Mouse (Mus musculus): ENCODE data around the gene Rnf26. TPM values are rescaled to one million over a fixed set of nuclear protein-coding genes. Genes with fewer than 3 reads are reported as not detected.
A peak's percentile ranks its signal among the peaks of the same experiment; 100 is the strongest.
"Not testable (repeated sequence)": the region's sequence is repeated elsewhere in the genome, so short reads cannot be mapped to it uniquely, and the experiment has no call there.

Gene Rnf26
- polyA plus RNA-seq, 1 experiment = 28.8 TPM

DNA sequence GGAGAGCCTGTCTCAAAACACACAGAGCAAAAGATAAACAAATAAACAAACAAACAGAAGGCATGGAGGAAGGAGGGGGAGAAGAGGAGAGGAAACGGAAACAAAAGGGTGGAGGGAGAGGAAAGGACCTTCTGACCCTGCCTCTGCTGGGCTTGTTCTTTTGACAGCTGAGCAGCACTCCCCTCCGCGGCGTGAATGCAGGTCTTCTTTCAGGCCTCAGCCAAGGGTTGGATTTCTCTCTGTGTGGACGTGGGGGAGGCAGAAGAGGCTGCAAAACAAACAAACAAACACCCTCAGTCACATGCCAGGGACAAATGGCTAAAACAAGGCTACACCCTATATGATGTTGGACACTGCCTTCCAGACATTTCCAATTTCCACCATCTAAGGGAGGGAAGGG lies 11.7 kb upstream of the Rnf26 start:
- 20% methylated on average over 5 of the region's 5 CpGs for WGBS
- no peaks in the 10 kb centered on the region for H3K27me3 ChIP-seq (replicated peaks; ENCODE audit: control insufficient read depth, insufficient read depth, low read length)

DNA sequence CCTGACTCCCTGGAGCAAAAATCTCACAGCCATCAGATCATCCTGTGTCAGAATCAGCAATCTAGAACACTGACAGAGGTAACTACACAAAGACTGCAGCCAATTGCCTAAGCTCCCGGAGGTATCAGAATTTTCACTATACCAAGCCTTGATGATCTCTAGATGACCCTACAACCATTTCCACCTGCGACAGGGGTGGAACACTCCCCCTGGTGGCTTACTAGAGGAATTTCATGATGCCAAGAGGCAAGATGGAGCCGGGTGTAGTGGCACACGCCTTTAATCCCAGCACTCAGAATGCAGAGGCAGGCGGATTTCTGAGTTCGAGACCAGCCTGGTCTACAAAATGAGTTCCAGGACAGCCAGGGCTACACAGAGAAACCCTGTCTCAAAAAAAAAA lies 11.0 kb upstream of the Rnf26 start:
- no peaks in the 10 kb centered on the region for H3K36me3 ChIP-seq (ENCODE audit: control insufficient read depth, insufficient read depth, low read length)
- TF ChIP-seq POLR2A (IDR thresholded peaks at IDR 0.05; ENCODE audit: low read depth, low read length) = no peak
- peak; percentile 60 for TF ChIP-seq CTCF (conservative IDR thresholded peaks at IDR 0.05; ENCODE audit: insufficient read depth, insufficient read length, low read depth, low read length)
- H3K27ac ChIP-seq (ENCODE audit: insufficient read depth, low read depth, low read length) = no peak overlapping the region
- H3K27me3 ChIP-seq (replicated peaks; ENCODE audit: control insufficient read depth, insufficient read depth, low read length) = no peaks in the 10 kb centered on the region
- DNase-seq = peak; percentile 52
- H3K4me3 ChIP-seq (ENCODE audit: insufficient read depth, low read depth, low read length) = no peak overlapping the region
- 67% methylated on average over 6 of the region's 6 CpGs for WGBS
- H3K4me1 ChIP-seq (ENCODE audit: control insufficient read depth, insufficient read depth, low read length) = peaks cover 16% of the 10 kb centered on the region; the same call in 1 of the 2 replicates

More for the DNA sequence above, 11.7 kb upstream of the Rnf26 start:
- Histone ChIP-seq H3K27ac (ENCODE audit: insufficient read depth, low read depth, low read length) (no peak overlapping the region; the same call in 1 of the 2 replicates), H3K4me3 (ENCODE audit: insufficient read depth, low read depth, low read length) (no peak overlapping the region), H3K36me3 (ENCODE audit: control insufficient read depth, insufficient read depth, low read length) (no peaks in the 10 kb centered on the region), H3K4me1 (ENCODE audit: control insufficient read depth, insufficient read depth, low read length) (peaks cover 16% of the 10 kb centered on the region; the same call in 1 of the 2 replicates)
- TF ChIP-seq CTCF (conservative IDR thresholded peaks at IDR 0.05; ENCODE audit: insufficient read depth, insufficient read length, low read depth, low read length) (no peak), POLR2A (IDR thresholded peaks at IDR 0.05; ENCODE audit: low read depth, low read length) (no peak)
- peak; percentile 24 for DNase-seq

DNA sequence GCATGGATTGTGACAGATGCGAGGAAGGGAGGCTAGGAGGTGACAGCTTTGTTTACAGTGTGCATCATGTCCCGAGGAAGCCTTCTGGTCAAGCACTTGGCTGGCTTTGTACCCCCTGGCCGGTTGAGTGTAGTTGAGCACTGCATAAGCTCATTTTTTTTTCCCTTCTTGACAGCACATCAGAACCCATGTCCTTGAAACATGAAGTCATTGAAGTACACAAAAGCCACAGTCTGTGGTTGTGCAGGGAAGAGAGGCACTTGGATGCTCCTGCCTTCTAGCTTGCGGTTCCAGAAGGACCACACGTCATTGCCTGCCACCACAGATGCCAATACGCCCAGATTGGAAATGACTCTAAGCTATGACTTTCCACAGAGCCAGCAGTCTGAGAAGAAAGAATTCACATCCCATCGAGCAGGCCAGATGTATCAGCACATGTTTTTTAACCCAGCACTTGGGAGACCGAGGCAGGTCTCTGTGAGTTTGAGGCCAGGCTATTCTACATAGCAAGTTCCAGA lies 6.7 kb upstream of the Rnf26 start:
- TF ChIP-seq CTCF (conservative IDR thresholded peaks at IDR 0.05; ENCODE audit: insufficient read depth, insufficient read length, low read depth, low read length) (no peak), POLR2A (IDR thresholded peaks at IDR 0.05; ENCODE audit: low read depth, low read length) (no peak)
- H3K27me3 ChIP-seq (replicated peaks; ENCODE audit: control insufficient read depth, insufficient read depth, low read length) = no peaks in the 10 kb centered on the region
- no peak overlapping the region for H3K27ac ChIP-seq (ENCODE audit: insufficient read depth, low read depth, low read length)
- DNase-seq = no peak
- H3K4me3 ChIP-seq (ENCODE audit: insufficient read depth, low read depth, low read length) = no peak overlapping the region
- peaks cover 1% of the 10 kb centered on the region; the same call in 1 of the 2 replicates for H3K4me1 ChIP-seq (ENCODE audit: control insufficient read depth, insufficient read depth, low read length)
- H3K36me3 ChIP-seq (ENCODE audit: control insufficient read depth, insufficient read depth, low read length) = no peaks in the 10 kb centered on the region
- 73% methylated on average over 8 of the region's 8 CpGs for WGBS

DNA sequence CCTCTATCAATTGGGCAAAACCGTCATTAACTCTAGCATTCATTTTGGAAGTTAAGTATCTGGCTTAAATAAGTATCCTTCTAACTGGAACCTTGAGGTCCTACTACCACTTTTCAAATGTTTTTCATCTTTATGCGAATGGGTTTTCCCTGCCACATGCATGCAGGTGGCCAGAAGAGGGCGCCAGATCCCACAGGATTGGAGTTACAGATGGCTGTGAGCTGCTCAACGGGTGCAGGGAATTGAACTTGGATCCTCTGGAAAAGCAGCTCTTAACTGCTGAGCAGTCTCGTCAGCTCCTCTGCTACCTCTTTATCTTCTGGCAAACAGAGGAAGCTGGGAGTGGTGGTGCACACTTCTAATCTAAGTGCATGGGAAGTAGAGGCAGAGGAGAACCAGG lies 5.7 kb upstream of the Rnf26 start:
- TF ChIP-seq CTCF (conservative IDR thresholded peaks at IDR 0.05; ENCODE audit: insufficient read depth, insufficient read length, low read depth, low read length) = peak; percentile 71
- no peak for TF ChIP-seq POLR2A (IDR thresholded peaks at IDR 0.05; ENCODE audit: low read depth, low read length)

DNA sequence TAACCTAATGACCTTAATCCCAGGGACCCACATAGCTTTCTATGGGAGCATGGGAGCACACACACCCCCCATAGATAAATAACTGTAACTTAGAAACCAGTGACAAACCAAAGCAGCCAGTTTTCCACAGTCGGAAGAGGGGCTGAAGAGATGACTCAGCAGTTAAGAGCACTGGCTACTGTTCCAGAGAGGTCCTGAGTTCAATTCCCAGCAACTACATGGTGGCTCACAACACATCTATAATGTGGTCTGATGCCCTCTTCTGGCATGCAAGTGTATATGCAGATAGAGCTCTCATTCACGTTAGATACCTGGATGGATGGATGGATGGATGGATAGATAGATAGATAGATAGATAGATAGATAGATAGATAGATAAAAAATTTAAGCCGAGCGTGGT lies 2.9 kb upstream of the Rnf26 start:
- no peak overlapping the region for H3K4me3 ChIP-seq (ENCODE audit: insufficient read depth, low read depth, low read length)
- WGBS = 93% methylated on average over 4 of the region's 4 CpGs
- DNase-seq = no peak
- no peak for TF ChIP-seq POLR2A (IDR thresholded peaks at IDR 0.05; ENCODE audit: low read depth, low read length)
- TF ChIP-seq CTCF (conservative IDR thresholded peaks at IDR 0.05; ENCODE audit: insufficient read depth, insufficient read length, low read depth, low read length) = no peak
- H3K4me1 ChIP-seq (ENCODE audit: control insufficient read depth, insufficient read depth, low read length) = peaks cover 4% of the 10 kb centered on the region; the same call in 1 of the 2 replicates
- no peak overlapping the region for H3K27ac ChIP-seq (ENCODE audit: insufficient read depth, low read depth, low read length)
- H3K27me3 ChIP-seq (replicated peaks; ENCODE audit: control insufficient read depth, insufficient read depth, low read length) = no peaks in the 10 kb centered on the region
- no peaks in the 10 kb centered on the region for H3K36me3 ChIP-seq (ENCODE audit: control insufficient read depth, insufficient read depth, low read length)

More for the DNA sequence above, 5.7 kb upstream of the Rnf26 start:
- no peak for DNase-seq
- H3K4me3 ChIP-seq (ENCODE audit: insufficient read depth, low read depth, low read length) = no peak overlapping the region
- H3K36me3 ChIP-seq (ENCODE audit: control insufficient read depth, insufficient read depth, low read length) = no peaks in the 10 kb centered on the region
- H3K27ac ChIP-seq (ENCODE audit: insufficient read depth, low read depth, low read length) = no peak overlapping the region
- H3K4me1 ChIP-seq (ENCODE audit: control insufficient read depth, insufficient read depth, low read length) = peaks cover 4% of the 10 kb centered on the region; the same call in 1 of the 2 replicates
- H3K27me3 ChIP-seq (replicated peaks; ENCODE audit: control insufficient read depth, insufficient read depth, low read length) = no peaks in the 10 kb centered on the region
- WGBS = 67% methylated on average over 5 of the region's 5 CpGs

DNA sequence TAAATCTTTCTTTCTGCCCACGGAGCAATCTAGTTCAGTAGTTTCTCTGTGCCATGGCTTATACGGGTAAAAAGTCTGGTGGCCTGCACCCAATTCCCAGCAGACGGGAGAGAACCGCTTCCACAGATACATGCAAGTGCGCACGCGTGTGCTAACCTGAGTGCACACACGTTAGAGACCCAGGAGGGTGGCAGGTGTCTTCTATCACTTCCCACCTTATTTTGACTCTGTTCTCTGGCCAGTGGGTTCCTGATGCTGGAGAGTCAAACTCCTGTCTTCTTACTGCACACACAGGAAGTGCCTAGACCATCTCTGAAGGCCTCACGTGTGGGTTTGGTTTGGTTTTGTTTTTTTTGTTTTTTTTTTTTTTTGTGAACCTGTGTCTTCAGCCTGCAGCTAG lies 2.3 kb upstream of the Rnf26 start:
- H3K36me3 ChIP-seq (ENCODE audit: control insufficient read depth, insufficient read depth, low read length) = no peaks in the 10 kb centered on the region
- 90% methylated on average over 9 of the region's 9 CpGs for WGBS
- no peak overlapping the region for H3K27ac ChIP-seq (ENCODE audit: insufficient read depth, low read depth, low read length)
- TF ChIP-seq POLR2A (IDR thresholded peaks at IDR 0.05; ENCODE audit: low read depth, low read length) (no peak), CTCF (conservative IDR thresholded peaks at IDR 0.05; ENCODE audit: insufficient read depth, insufficient read length, low read depth, low read length) (no peak)
- no peaks in the 10 kb centered on the region for H3K27me3 ChIP-seq (replicated peaks; ENCODE audit: control insufficient read depth, insufficient read depth, low read length)
- no peak for DNase-seq
- H3K4me3 ChIP-seq (ENCODE audit: insufficient read depth, low read depth, low read length) = no peak overlapping the region
- peaks cover 4% of the 10 kb centered on the region; the same call in 1 of the 2 replicates for H3K4me1 ChIP-seq (ENCODE audit: control insufficient read depth, insufficient read depth, low read length)

DNA sequence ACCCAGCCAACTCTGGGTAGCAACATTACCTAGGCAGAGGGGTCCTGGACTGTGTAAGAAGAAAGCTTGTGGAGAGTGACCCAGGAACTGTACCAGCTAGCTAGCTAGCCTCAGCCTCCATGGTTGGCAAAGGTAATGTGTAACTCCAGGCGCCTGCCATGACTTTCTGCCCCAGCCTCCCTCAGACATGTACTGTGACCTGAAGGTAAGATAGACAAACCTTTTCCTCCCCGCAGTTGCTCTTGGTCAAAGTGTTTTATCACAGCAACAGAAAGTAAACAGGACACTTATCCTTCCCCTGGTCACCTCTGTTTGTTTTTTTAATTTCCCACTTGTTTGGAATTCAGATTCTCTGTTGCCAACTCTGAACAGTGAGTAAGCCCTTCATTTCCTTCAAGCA lies 1.1 kb upstream of the Rnf26 start:
- peak overlapping the region; percentile 20; the same call in 1 of the 2 replicates for H3K27ac ChIP-seq (ENCODE audit: insufficient read depth, low read depth, low read length)
- peak; percentile 71 for DNase-seq
- no peak overlapping the region for H3K4me3 ChIP-seq (ENCODE audit: insufficient read depth, low read depth, low read length)
- H3K4me1 ChIP-seq (ENCODE audit: control insufficient read depth, insufficient read depth, low read length) = peaks cover 4% of the 10 kb centered on the region; the same call in 1 of the 2 replicates
- TF ChIP-seq POLR2A (IDR thresholded peaks at IDR 0.05; ENCODE audit: low read depth, low read length) (no peak), CTCF (conservative IDR thresholded peaks at IDR 0.05; ENCODE audit: insufficient read depth, insufficient read length, low read depth, low read length) (no peak)
- 59% methylated on average over 2 of the region's 2 CpGs for WGBS
- no peaks in the 10 kb centered on the region for H3K36me3 ChIP-seq (ENCODE audit: control insufficient read depth, insufficient read depth, low read length)
- H3K27me3 ChIP-seq (replicated peaks; ENCODE audit: control insufficient read depth, insufficient read depth, low read length) = no peaks in the 10 kb centered on the region

DNA sequence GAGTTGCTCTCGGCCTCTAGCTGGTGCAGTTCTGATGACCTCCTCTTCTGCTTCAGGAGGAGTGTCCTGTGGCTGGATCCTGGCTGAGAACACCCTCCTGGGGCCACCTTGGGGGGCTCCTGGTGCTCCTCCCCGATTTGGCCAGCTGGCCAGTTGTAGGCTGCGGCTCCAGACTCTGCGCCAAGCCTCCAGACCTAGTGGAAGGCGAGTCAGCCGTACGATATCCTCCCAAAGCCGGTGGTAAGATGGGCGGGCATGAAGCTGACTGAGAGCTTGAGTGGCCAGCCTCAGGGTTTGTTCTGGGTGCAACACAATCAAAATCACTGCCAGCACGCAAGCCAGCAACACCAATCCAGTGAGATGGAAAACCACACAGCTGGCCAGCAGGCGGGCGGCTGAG lies 1.4 kb downstream of the Rnf26 start:
- not testable (repeated sequence) for H3K36me3 ChIP-seq (ENCODE audit: control insufficient read depth, insufficient read depth, low read length); DNase-seq; H3K4me1 ChIP-seq (ENCODE audit: control insufficient read depth, insufficient read depth, low read length); H3K27me3 ChIP-seq (replicated peaks; ENCODE audit: control insufficient read depth, insufficient read depth, low read length); H3K4me3 ChIP-seq (ENCODE audit: insufficient read depth, low read depth, low read length); H3K27ac ChIP-seq (ENCODE audit: insufficient read depth, low read depth, low read length)
- WGBS = 57% methylated on average over 10 of the region's 12 CpGs

Measured in kidney, adult 2 months (tissue).